10 mouse cellular contexts compared by ENCODE assay signal in the genomic region with DNA sequence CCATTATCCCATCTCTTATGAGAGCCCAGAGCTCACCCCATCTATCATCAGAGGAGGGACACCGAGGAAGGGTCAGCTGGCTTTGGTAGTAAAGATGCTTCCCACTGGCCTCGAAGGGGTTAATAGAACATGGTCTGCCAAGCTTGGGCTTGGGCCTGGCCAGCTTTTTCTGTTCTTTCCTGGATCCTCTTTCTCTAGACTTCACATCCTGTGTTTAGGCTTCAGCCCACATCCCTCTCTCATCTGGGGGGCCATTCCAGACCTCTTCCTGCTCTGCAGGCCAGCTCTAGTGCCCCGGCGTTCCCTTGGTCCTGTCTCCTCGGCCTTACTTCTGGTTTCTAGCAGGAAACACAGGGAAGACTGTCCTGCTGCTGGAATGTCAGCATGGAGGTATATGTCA. TPM values are rescaled to one million over a fixed set of nuclear protein-coding genes. Genes with fewer than 3 reads are reported as not detected.
DNase-seq lines count a peak whose midpoint lies in the region; ATAC-seq and TF ChIP-seq lines count a peak whose summit lies in the region.
"Had no signal": no experiment of that assay in that cellular context is flagged by ENCODE, and none has a peak within 500 bp of the region (broad histone marks: within the 10 kb centered on the region; RNA-seq: fewer than 3 reads in every experiment).

No protein-coding gene starts in this region.

- 48% methylated on average over 5 of the region's 5 CpGs for WGBS in heart, embryonic 15.5 days
- 90% methylated on average over 5 of the region's 5 CpGs for WGBS in midbrain, embryonic 13.5 days
- 77% methylated on average over 5 of the region's 5 CpGs for whole genome bisulfite sequencing in midbrain, embryonic 14.5 days
- 79% methylated on average over 5 of the region's 5 CpGs for WGBS in limb, embryonic 12.5 days
- 39% methylated on average over 5 of the region's 5 CpGs for WGBS in stomach, postnatal 0 days

- peaks cover 86% of the 10 kb centered on the region for H3K4me1 ChIP-seq in heart, embryonic 15.5 days (replicated peaks)
- H3K4me1 ChIP-seq in midbrain, embryonic 13.5 days (replicated peaks) = peaks cover 52% of the 10 kb centered on the region
- peaks cover 30% of the 10 kb centered on the region for H3K4me1 ChIP-seq in midbrain, embryonic 14.5 days (ENCODE audit: control insufficient read depth, insufficient read depth, low read length)
- peaks cover 71% of the 10 kb centered on the region for H3K4me1 ChIP-seq in limb, embryonic 12.5 days (replicated peaks)
- H3K4me1 ChIP-seq in stomach, postnatal 0 days (replicated peaks; ENCODE audit: control insufficient read depth, insufficient read depth) = peaks cover 27% of the 10 kb centered on the region

- TF ChIP-seq CTCF in stomach, postnatal 0 days (IDR thresholded peaks at IDR 0.05; ENCODE audit: low read depth) = no peak

- peak overlapping the region; percentile 78; the same call in 1 of the 2 replicates for H3K4me2 ChIP-seq in heart, embryonic 15.5 days
- no peak overlapping the region for H3K4me2 ChIP-seq in midbrain, embryonic 13.5 days (replicated peaks)
- no peak overlapping the region for H3K4me2 ChIP-seq in midbrain, embryonic 14.5 days (ENCODE audit: low read length)
- peak overlapping the region; percentile 4; the same call in 1 of the 2 replicates for H3K4me2 ChIP-seq in limb, embryonic 12.5 days
- H3K4me2 ChIP-seq in stomach, postnatal 0 days (replicated peaks; ENCODE audit: low read depth) = peak overlapping the region; percentile 15; the same call in 1 of the 2 replicates

- TF ChIP-seq EP300 in stomach, postnatal 0 days (optimal IDR thresholded peaks at IDR 0.05) = no peak

- ATAC-seq in heart, embryonic 15.5 days (replicated peaks; ENCODE audit: insufficient number of reproducible peaks, insufficient read depth, low FRiP score, low read depth) = no peak
- no peak for ATAC-seq in midbrain, embryonic 13.5 days
- no peak for ATAC-seq in midbrain, embryonic 14.5 days (ENCODE audit: low FRiP score, low TSS enrichment)
- ATAC-seq in limb, embryonic 12.5 days (ENCODE audit: insufficient number of reproducible peaks, insufficient read depth, low FRiP score, low TSS enrichment, low read depth) = no peak
- no peak for ATAC-seq in stomach, postnatal 0 days (ENCODE audit: low FRiP score, low TSS enrichment)

- H3K9me3 ChIP-seq in heart, embryonic 15.5 days (replicated peaks) = no peaks in the 10 kb centered on the region
- no peaks in the 10 kb centered on the region for H3K9me3 ChIP-seq in midbrain, embryonic 13.5 days
- no peaks in the 10 kb centered on the region for H3K9me3 ChIP-seq in midbrain, embryonic 14.5 days (ENCODE audit: control insufficient read depth, low read length)
- no peaks in the 10 kb centered on the region for H3K9me3 ChIP-seq in limb, embryonic 12.5 days
- H3K9me3 ChIP-seq in stomach, postnatal 0 days (ENCODE audit: control insufficient read depth, low read length) = no peaks in the 10 kb centered on the region

- H3K27me3 ChIP-seq in heart, embryonic 15.5 days = no peaks in the 10 kb centered on the region
- H3K27me3 ChIP-seq in midbrain, embryonic 13.5 days = no peaks in the 10 kb centered on the region
- no peaks in the 10 kb centered on the region for H3K27me3 ChIP-seq in midbrain, embryonic 14.5 days (ENCODE audit: control insufficient read depth, insufficient read depth, low read length)
- no peaks in the 10 kb centered on the region for H3K27me3 ChIP-seq in limb, embryonic 12.5 days
- no peaks in the 10 kb centered on the region for H3K27me3 ChIP-seq in stomach, postnatal 0 days (ENCODE audit: control insufficient read depth, insufficient read depth, low read length)

- DNase-seq in heart, postnatal 36 days = no peak
- DNase-seq in midbrain, embryonic 14.5 days = no peak
- no peak for DNase-seq in stomach, postnatal 0 days (ENCODE audit: low spot score)
- no peak for DNase-seq in layer of hippocampus, postnatal 10 days (ENCODE audit: low spot score in 2 of 2)
- no peak for DNase-seq in ovary, postnatal 36 days (ENCODE audit: low spot score)
- DNase-seq: cerebellum, postnatal 14 days; gastrocnemius, postnatal 10 days had no signal

- intact Hi-C loops in heart, postnatal 36 days (cut with DNase I) = loop anchor here (5.0 kb wide), 1 partner anchor 268 kb away; no protein-coding TSS in a partner anchor

- H3K4me3 ChIP-seq in heart, embryonic 15.5 days = no peak overlapping the region
- H3K4me3 ChIP-seq in midbrain, embryonic 13.5 days (replicated peaks) = no peak overlapping the region
- H3K4me3 ChIP-seq in midbrain, embryonic 14.5 days (replicated peaks; ENCODE audit: low read depth, low read length) = no peak overlapping the region
- H3K4me3 ChIP-seq in limb, embryonic 12.5 days (replicated peaks) = no peak overlapping the region
- H3K4me3 ChIP-seq in stomach, postnatal 0 days (ENCODE audit: low read depth, low read length) = no peak overlapping the region

- peak overlapping the region; percentile 70; the same call in 1 of the 2 replicates for H3K9ac ChIP-seq in heart, embryonic 15.5 days
- H3K9ac ChIP-seq in midbrain, embryonic 13.5 days (replicated peaks) = no peak overlapping the region
- H3K9ac ChIP-seq in midbrain, embryonic 14.5 days (replicated peaks; ENCODE audit: low read length) = no peak overlapping the region
- H3K9ac ChIP-seq in limb, embryonic 12.5 days (replicated peaks) = 0 out of 2 replicates have a peak overlapping the region, but pooled peaks have one; percentile 27
- peak overlapping the region; percentile 23; the same call in 1 of the 2 replicates for H3K9ac ChIP-seq in stomach, postnatal 0 days (ENCODE audit: low read length)

- peak overlapping the region; percentile 100 for H3K27ac ChIP-seq in heart, embryonic 15.5 days
- H3K27ac ChIP-seq in midbrain, embryonic 13.5 days = 0 out of 2 replicates have a peak overlapping the region, but pooled peaks have one; percentile 48
- H3K27ac ChIP-seq in midbrain, embryonic 14.5 days (replicated peaks; ENCODE audit: low read depth, low read length) = no peak overlapping the region
- peak overlapping the region; percentile 100 for H3K27ac ChIP-seq in limb, embryonic 12.5 days
- H3K27ac ChIP-seq in stomach, postnatal 0 days (replicated peaks) = peak overlapping the region; percentile 99

- H3K36me3 ChIP-seq in heart, embryonic 15.5 days = peaks cover 15% of the 10 kb centered on the region; the same call in 1 of the 2 replicates
- peaks cover 70% of the 10 kb centered on the region for H3K36me3 ChIP-seq in midbrain, embryonic 13.5 days
- peaks cover 54% of the 10 kb centered on the region for H3K36me3 ChIP-seq in midbrain, embryonic 14.5 days (ENCODE audit: control insufficient read depth, insufficient read depth, low read length)
- peaks cover 82% of the 10 kb centered on the region for H3K36me3 ChIP-seq in limb, embryonic 12.5 days
- H3K36me3 ChIP-seq in stomach, postnatal 0 days (ENCODE audit: control insufficient read depth, insufficient read depth, low read length) = peaks cover 20% of the 10 kb centered on the region; the same call in 1 of the 2 replicates

RNA-seq across cellular contexts. Expression of a gene that starts 28.2 kb away (rescaled TPM):
- polyA plus RNA-seq in heart, embryonic 15.5 days (2015; fragmentation: Nextera tagmentation; extraction: Ambion mirVana) = 102 and 119 TPM in 2 replicates
- total RNA-seq in heart, postnatal 36 days (2021) = 10 to 100 TPM; 82.9 to 85.1 TPM
- 128 and 134 TPM in 2 replicates for polyA plus RNA-seq in midbrain, embryonic 13.5 days (2015; fragmentation: Nextera tagmentation; extraction: Ambion mirVana)
- 86.7 and 115 TPM in 2 replicates for polyA plus RNA-seq in midbrain, embryonic 14.5 days (2014; fragmentation: Nextera tagmentation; extraction: Ambion mirVana)
- polyA plus RNA-seq in limb, embryonic 12.5 days (2016; fragmentation: Nextera tagmentation; extraction: Ambion mirVana) = 154 and 155 TPM in 2 replicates
- polyA plus RNA-seq in stomach, postnatal 0 days (2015; fragmentation: Nextera tagmentation; extraction: Ambion mirVana) = 76.6 and 79.6 TPM in 2 replicates
- total RNA-seq in layer of hippocampus, postnatal 10 days (2021) = 100 to 1,000 TPM; 144 to 159 TPM

RNA-seq across cellular contexts. Expression of a gene that starts 28.4 kb away (rescaled TPM):
- 108 and 109 TPM in 2 replicates for polyA plus RNA-seq in heart, embryonic 15.5 days (2015; fragmentation: Nextera tagmentation; extraction: Ambion mirVana)
- 100 to 1,000 TPM; 496 to 534 TPM for total RNA-seq in heart, postnatal 36 days (2021)
- polyA plus RNA-seq in midbrain, embryonic 13.5 days (2015; fragmentation: Nextera tagmentation; extraction: Ambion mirVana) = 18.5 and 21.9 TPM in 2 replicates
- 22.2 and 24.0 TPM in 2 replicates for polyA plus RNA-seq in midbrain, embryonic 14.5 days (2014; fragmentation: Nextera tagmentation; extraction: Ambion mirVana)
- polyA plus RNA-seq in limb, embryonic 12.5 days (2016; fragmentation: Nextera tagmentation; extraction: Ambion mirVana) = 24.4 and 27.5 TPM in 2 replicates
- 22.0 and 25.9 TPM in 2 replicates for polyA plus RNA-seq in stomach, postnatal 0 days (2015; fragmentation: Nextera tagmentation; extraction: Ambion mirVana)
- total RNA-seq in layer of hippocampus, postnatal 10 days (2021) = 10 to 100 TPM; 39.0 to 41.9 TPM

RNA-seq across cellular contexts. Expression of a gene that starts 30.0 kb away (rescaled TPM):
- polyA plus RNA-seq in heart, embryonic 15.5 days (2015; fragmentation: Nextera tagmentation; extraction: Ambion mirVana) = 1.7 and 2.0 TPM in 2 replicates
- total RNA-seq in heart, postnatal 36 days (2021) = 1 to 10 TPM; 4.6 to 5.6 TPM
- 1.8 and 2.0 TPM in 2 replicates for polyA plus RNA-seq in midbrain, embryonic 13.5 days (2015; fragmentation: Nextera tagmentation; extraction: Ambion mirVana)
- polyA plus RNA-seq in midbrain, embryonic 14.5 days (2014; fragmentation: Nextera tagmentation; extraction: Ambion mirVana) = 3.7 and 4.3 TPM in 2 replicates
- polyA plus RNA-seq in limb, embryonic 12.5 days (2016; fragmentation: Nextera tagmentation; extraction: Ambion mirVana) = 3.6 and 4.5 TPM in 2 replicates
- polyA plus RNA-seq in stomach, postnatal 0 days (2015; fragmentation: Nextera tagmentation; extraction: Ambion mirVana) = 1.8 and 4.4 TPM in 2 replicates
- total RNA-seq in layer of hippocampus, postnatal 10 days (2021) = 1 to 10 TPM; 8.0 to 9.6 TPM

RNA-seq across cellular contexts. Expression of a gene that starts 52.0 kb away (rescaled TPM):
- 19.5 and 25.2 TPM in 2 replicates for polyA plus RNA-seq in heart, embryonic 15.5 days (2015; fragmentation: Nextera tagmentation; extraction: Ambion mirVana)
- 1 to 10 TPM; 7.6 to 8.8 TPM for total RNA-seq in heart, postnatal 36 days (2021)
- 54.7 and 56.6 TPM in 2 replicates for polyA plus RNA-seq in midbrain, embryonic 13.5 days (2015; fragmentation: Nextera tagmentation; extraction: Ambion mirVana)
- polyA plus RNA-seq in midbrain, embryonic 14.5 days (2014; fragmentation: Nextera tagmentation; extraction: Ambion mirVana) = 56.3 and 57.2 TPM in 2 replicates
- 33.2 and 39.1 TPM in 2 replicates for polyA plus RNA-seq in limb, embryonic 12.5 days (2016; fragmentation: Nextera tagmentation; extraction: Ambion mirVana)
- 29.8 and 32.9 TPM in 2 replicates for polyA plus RNA-seq in stomach, postnatal 0 days (2015; fragmentation: Nextera tagmentation; extraction: Ambion mirVana)
- 10 to 100 TPM; 31.7 to 37.4 TPM for total RNA-seq in layer of hippocampus, postnatal 10 days (2021)

Comparison
In these comparisons a context has a peak if more than half of its experiments do, and no peak if none do; other contexts are left out.
1. H3K4me2 ChIP-seq: peak in heart, embryonic 15.5 days (single experiment), limb, embryonic 12.5 days (single experiment) and stomach, postnatal 0 days (single experiment); none in midbrain, embryonic 13.5 days (single experiment) and midbrain, embryonic 14.5 days (single experiment).
2. H3K9ac ChIP-seq: peak in heart, embryonic 15.5 days (single experiment), limb, embryonic 12.5 days (single experiment) and stomach, postnatal 0 days (single experiment); none in midbrain, embryonic 13.5 days (single experiment) and midbrain, embryonic 14.5 days (single experiment).